Mouse (Mus musculus) midbrain, postnatal 0 days (tissue): ENCODE measurements around the gene Bsnd. TPM values are rescaled to one million over a fixed set of nuclear protein-coding genes. Genes with fewer than 3 reads are reported as not detected.

Source experiments
- ATAC-seq: fragments of 200-750 bp; cut with Nextera tagmentation; 2 replicates; pipeline ENCODE4 v1.8.0; 2017; ENCODE audit warnings: moderate number of reproducible peaks, mild to moderate bottlenecking, moderate TSS enrichment, moderate library complexity; ENCODE audit not compliant: low FRiP score
- DNase-seq: peaks from one replicate; pipeline ENCODE4 v3.0.0-alpha.2; 2015; ENCODE audit warnings: low spot score
- H3K27ac ChIP-seq: fragments of 300-500 bp; sonication (generic); 2 replicates; pipeline ENCODE4 v1.5.1; 2014; ENCODE audit warnings: low read depth, mild to moderate bottlenecking, low read length, mixed read lengths
- H3K27me3 ChIP-seq: fragments of 300-500 bp; sonication (generic); 2 replicates; pipeline ENCODE4 v1.6.1; 2014; ENCODE audit warnings: low read length, control low read depth, mixed read lengths; ENCODE audit not compliant: insufficient read depth
- H3K36me3 ChIP-seq: fragments of 300-500 bp; sonication (generic); 2 replicates; pipeline ENCODE4 v1.6.1; 2014; ENCODE audit warnings: low read length, control low read depth, mixed read lengths; ENCODE audit not compliant: insufficient read depth
- H3K4me1 ChIP-seq: fragments of 300-500 bp; sonication (generic); 2 replicates; pipeline ENCODE4 v1.6.1; 2014; ENCODE audit warnings: mild to moderate bottlenecking, control low read depth, antibody characterized with exemption, low read length, mixed read lengths; ENCODE audit not compliant: insufficient read depth
- H3K4me2 ChIP-seq: fragments of 300-500 bp; sonication (generic); 2 replicates; pipeline ENCODE4 v1.6.1; 2014; ENCODE audit warnings: low read depth, mild to moderate bottlenecking, low read length, mixed read lengths; ENCODE audit not compliant: poor library complexity, severe bottlenecking
- H3K4me3 ChIP-seq: fragments of 300-500 bp; sonication (generic); 2 replicates; pipeline ENCODE4 v1.5.1; 2014; ENCODE audit warnings: low read depth, mild to moderate bottlenecking, low read length, moderate library complexity
- H3K9ac ChIP-seq: fragments of 300-500 bp; sonication (generic); replicated peaks from 2 replicates; pipeline ENCODE4 v1.6.1; 2014; ENCODE audit warnings: mild to moderate bottlenecking, low read length, moderate library complexity, mixed read lengths; ENCODE audit not compliant: poor library complexity, severe bottlenecking
- H3K9me3 ChIP-seq: fragments of 300-500 bp; sonication (generic); 2 replicates; pipeline ENCODE4 v1.6.1; 2016; ENCODE audit warnings: low read length, control low read depth
- CTCF ChIP-seq: IDR thresholded peaks from 2 replicates; pipeline ENCODE4 v1.5.1; 2016; ENCODE audit warnings: antibody characterized with exemption, mild to moderate bottlenecking
- WGBS: fragments of 180-500 bp; shearing (Covaris S2); extraction: QIAGEN DNeasy Blood & Tissue Kit; methylation state at CpG from one replicate; pipeline ENCODE4 v1.1.7; 2014; 5-methylcytosine and 5-hydroxymethylcytosine counted together
- polyA plus RNA-seq: library from polyadenylated mRNA; unstranded; fragments of >200 nt; fragmentation: Nextera tagmentation; extraction: Ambion mirVana; gene quantifications from 2 replicates; pipeline ENCODE4 v1.2.1, GENCODE M21; 2015
- total RNA-seq: library from RNA; depleted of rRNA; stranded (reverse); fragments of >200 nt; gene quantifications from 2 replicates; pipeline ENCODE4 v1.2.3, GENCODE M21; 2014

Gene Bsnd
- total and polyA plus RNA-seq, 2 experiments from 2014 or later, result not detected

GRCm38 (mm10) chr4:106462016-106462415, 30.1 kb downstream of the Bsnd start:
- ATAC-seq, result no peak
- WGBS, result 81% methylated on average over 9 of the region's 9 CpGs

GRCm38 (mm10) chr4:106454541-106454940, 37.5 kb downstream of the Bsnd start:
- Histone ChIP-seq H3K4me2 (no peak overlapping the region), H3K9me3 (no peaks in the 10 kb centered on the region), H3K27me3 (no peaks in the 10 kb centered on the region), H3K4me3 (no peak overlapping the region), H3K27ac (no peak overlapping the region), H3K36me3 (no peaks in the 10 kb centered on the region), H3K9ac (no peak overlapping the region), H3K4me1 (no peaks in the 10 kb centered on the region)
- 93% methylated on average over 7 of the region's 7 CpGs for WGBS
- ATAC-seq, result no peak
- DNase-seq, result no peak
- TF ChIP-seq CTCF, result no peak

More at GRCm38 (mm10) chr4:106462016-106462415, 30.1 kb downstream of the Bsnd start:
- no peak overlapping the region for H3K4me2 ChIP-seq
- 0 out of 2 replicates have a peak, but pooled peaks cover 8% of the 10 kb centered on the region for H3K27me3 ChIP-seq
- H3K4me1 ChIP-seq, result peaks cover 8% of the 10 kb centered on the region; the same call in 1 of the 2 replicates
- DNase-seq, result no peak
- no peak overlapping the region for H3K27ac ChIP-seq
- TF ChIP-seq CTCF, result no peak
- H3K36me3 ChIP-seq, result no peaks in the 10 kb centered on the region
- no peak overlapping the region for H3K4me3 ChIP-seq
- no peak overlapping the region for H3K9ac ChIP-seq
- no peaks in the 10 kb centered on the region for H3K9me3 ChIP-seq

- no peak overlapping the region for H3K4me3 ChIP-seq
- no peak overlapping the region for H3K27ac ChIP-seq
- no peak overlapping the region for H3K9ac ChIP-seq
- no peaks in the 10 kb centered on the region for H3K36me3 ChIP-seq
- no peak for TF ChIP-seq CTCF
- WGBS, result 83% methylated on average over 4 of the region's 4 CpGs
- H3K4me2 ChIP-seq, result no peak overlapping the region
- no peaks in the 10 kb centered on the region for H3K9me3 ChIP-seq
- H3K4me1 ChIP-seq, result no peaks in the 10 kb centered on the region
- H3K27me3 ChIP-seq, result no peaks in the 10 kb centered on the region
- ATAC-seq, result no peak
- no peak for DNase-seq
Measured at GRCm38 (mm10) chr4:106453516-106453915, 38.6 kb downstream of the Bsnd start.

GRCm38 (mm10) chr4:106453108-106453507, 39.0 kb downstream of the Bsnd start:
- no peak for DNase-seq
- Histone ChIP-seq H3K27ac (no peak overlapping the region), H3K9ac (no peak overlapping the region), H3K4me1 (no peaks in the 10 kb centered on the region), H3K36me3 (no peaks in the 10 kb centered on the region), H3K4me3 (no peak overlapping the region), H3K9me3 (no peaks in the 10 kb centered on the region), H3K4me2 (no peak overlapping the region), H3K27me3 (no peaks in the 10 kb centered on the region)
- 87% methylated on average over 5 of the region's 5 CpGs for WGBS
- no peak for ATAC-seq
- TF ChIP-seq CTCF, result no peak

GRCm38 (mm10) chr4:106452401-106452800, 39.7 kb downstream of the Bsnd start:
- H3K27me3 ChIP-seq, result no peaks in the 10 kb centered on the region
- DNase-seq (no peak), ATAC-seq (no peak)
- no peak for TF ChIP-seq CTCF
- 83% methylated on average over 7 of the region's 7 CpGs for WGBS
- H3K9ac ChIP-seq, result no peak overlapping the region
- H3K4me2 ChIP-seq, result no peak overlapping the region
- no peaks in the 10 kb centered on the region for H3K4me1 ChIP-seq
- no peaks in the 10 kb centered on the region for H3K36me3 ChIP-seq
- no peaks in the 10 kb centered on the region for H3K9me3 ChIP-seq
- no peak overlapping the region for H3K4me3 ChIP-seq
- no peak overlapping the region for H3K27ac ChIP-seq

- ATAC-seq (no peak), DNase-seq (no peak)
- Histone ChIP-seq H3K9ac (no peak overlapping the region), H3K9me3 (no peaks in the 10 kb centered on the region), H3K4me2 (no peak overlapping the region), H3K4me3 (no peak overlapping the region), H3K27ac (no peak overlapping the region), H3K27me3 (no peaks in the 10 kb centered on the region), H3K36me3 (peaks cover 6% of the 10 kb centered on the region; the same call in 1 of the 2 replicates), H3K4me1 (no peaks in the 10 kb centered on the region)
- TF ChIP-seq CTCF, result no peak
- 85% methylated on average over 8 of the region's 8 CpGs for whole genome bisulfite sequencing
Measured at GRCm38 (mm10) chr4:106449306-106449705, 42.8 kb downstream of the Bsnd start.
